Comparison of ENCODE assay signal across 25 mouse cellular contexts in genomic region chr1:175254724-175255123, GRCm38 (mm10).
DNase-seq lines count a peak whose midpoint lies in the region; ATAC-seq and TF ChIP-seq lines count a peak whose summit lies in the region.
"Had no signal": no experiment of that assay in that cellular context is flagged by ENCODE, and none has a peak within 500 bp of the region (broad histone marks: within the 10 kb centered on the region; RNA-seq: fewer than 3 reads in every experiment).

No protein-coding gene starts in this region.

- H3K9me3 ChIP-seq in embryonic facial prominence, embryonic 14.5 days (ENCODE audit: control insufficient read depth, low read length), result no peaks in the 10 kb centered on the region
- no peaks in the 10 kb centered on the region for H3K9me3 ChIP-seq in embryonic facial prominence, embryonic 10.5 days
- H3K9me3 ChIP-seq in heart, embryonic 14.5 days (ENCODE audit: control insufficient read depth, low read length), result no peaks in the 10 kb centered on the region
- no peaks in the 10 kb centered on the region for H3K9me3 ChIP-seq in heart, embryonic 12.5 days (replicated peaks)
- H3K9me3 ChIP-seq in lung, embryonic 14.5 days (ENCODE audit: low read depth, low read length), result no peaks in the 10 kb centered on the region
- H3K9me3 ChIP-seq: embryonic facial prominence, embryonic 15.5 days; liver, embryonic 13.5 days had no signal

- peak; percentile 24 for DNase-seq in embryonic facial prominence, embryonic 14.5 days (ENCODE audit: low spot score)
- DNase-seq in embryonic facial prominence, embryonic 10.5 days (ENCODE audit: low spot score), result no peak
- DNase-seq in lung, embryonic 14.5 days, result peak; percentile 51
- DNase-seq in lung, postnatal 14 days, result no peak
- DNase-seq in brain, adult 2 months (ENCODE audit: low read depth, low spot score), result peak; percentile 54
- no peak for DNase-seq in kidney, adult 11 months
- DNase-seq: adrenal gland, adult 8-10 months; cerebellum, adult 2 months; cerebellum, postnatal 25 days; embryo, embryonic 11 days; gastrocnemius, postnatal 25 days; heart, adult 18-20 months; heart, postnatal 4 days; kidney, adult 8-10 months; kidney, postnatal 25 days; liver, embryonic 13.5 days; lung, adult 2 months; lung, postnatal 36 days; right cerebral cortex, postnatal 14 days had no signal

- H3K4me3 ChIP-seq in embryonic facial prominence, embryonic 14.5 days (ENCODE audit: low read depth, low read length), result no peak overlapping the region
- no peak overlapping the region for H3K4me3 ChIP-seq in embryonic facial prominence, embryonic 10.5 days
- H3K4me3 ChIP-seq in heart, embryonic 14.5 days (ENCODE audit: control insufficient read depth in 1 of 2, insufficient read depth in 1 of 2, low read depth in 1 of 2, low read length in 2 of 2), result no peak overlapping the region
- no peak overlapping the region for H3K4me3 ChIP-seq in heart, embryonic 12.5 days
- no peak overlapping the region for H3K4me3 ChIP-seq in lung, embryonic 14.5 days (ENCODE audit: low read depth, low read length)
- H3K4me3 ChIP-seq: embryonic facial prominence, embryonic 15.5 days; liver, embryonic 13.5 days; megakaryocyte, embryonic 14.5 days had no signal

- no peaks in the 10 kb centered on the region for H3K27me3 ChIP-seq in embryonic facial prominence, embryonic 14.5 days (replicated peaks; ENCODE audit: control insufficient read depth, insufficient read depth, low read length)
- H3K27me3 ChIP-seq in embryonic facial prominence, embryonic 10.5 days (replicated peaks; ENCODE audit: low read depth, poor library complexity, severe bottlenecking), result no peaks in the 10 kb centered on the region
- H3K27me3 ChIP-seq in heart, embryonic 14.5 days (ENCODE audit: control insufficient read depth, insufficient read depth, low read length), result no peaks in the 10 kb centered on the region
- H3K27me3 ChIP-seq in heart, embryonic 12.5 days (replicated peaks), result no peaks in the 10 kb centered on the region
- no peaks in the 10 kb centered on the region for H3K27me3 ChIP-seq in lung, embryonic 14.5 days (ENCODE audit: insufficient read depth, low read length)
- H3K27me3 ChIP-seq: embryonic facial prominence, embryonic 15.5 days; liver, embryonic 13.5 days; megakaryocyte, embryonic 14.5 days had no signal

- H3K9ac ChIP-seq in embryonic facial prominence, embryonic 14.5 days (ENCODE audit: low read depth, low read length), result no peak overlapping the region
- H3K9ac ChIP-seq in heart, embryonic 14.5 days (ENCODE audit: low read length), result no peak overlapping the region
- H3K9ac ChIP-seq in heart, embryonic 12.5 days, result no peak overlapping the region
- H3K9ac ChIP-seq in lung, embryonic 14.5 days, result no peak overlapping the region
- H3K9ac ChIP-seq: embryonic facial prominence, embryonic 15.5 days; liver, embryonic 13.5 days had no signal

- 44% methylated on average over 3 of the region's 3 CpGs for WGBS in embryonic facial prominence, embryonic 14.5 days
- 81% methylated on average over 3 of the region's 3 CpGs for WGBS in embryonic facial prominence, embryonic 10.5 days
- WGBS in heart, embryonic 14.5 days, result 33% methylated on average over 3 of the region's 3 CpGs
- 29% methylated on average over 3 of the region's 3 CpGs for WGBS in heart, embryonic 12.5 days
- 29% methylated on average over 3 of the region's 3 CpGs for WGBS in lung, embryonic 14.5 days

- H3K36me3 ChIP-seq in embryonic facial prominence, embryonic 14.5 days (ENCODE audit: control insufficient read depth, insufficient read depth, low read length), result no peaks in the 10 kb centered on the region
- no peaks in the 10 kb centered on the region for H3K36me3 ChIP-seq in embryonic facial prominence, embryonic 10.5 days (replicated peaks)
- H3K36me3 ChIP-seq in heart, embryonic 14.5 days (ENCODE audit: control insufficient read depth, insufficient read depth, low read length), result no peaks in the 10 kb centered on the region
- no peaks in the 10 kb centered on the region for H3K36me3 ChIP-seq in heart, embryonic 12.5 days
- no peaks in the 10 kb centered on the region for H3K36me3 ChIP-seq in lung, embryonic 14.5 days (ENCODE audit: insufficient read depth)
- H3K36me3 ChIP-seq: embryonic facial prominence, embryonic 15.5 days; liver, embryonic 13.5 days had no signal

- TF ChIP-seq CTCF in lung, embryonic 14.5 days (IDR thresholded peaks at IDR 0.05; ENCODE audit: low read depth), result no peak

- no peak overlapping the region for H3K4me2 ChIP-seq in embryonic facial prominence, embryonic 14.5 days (ENCODE audit: low read depth, low read length)
- peak overlapping the region; percentile 8; the same call in 1 of the 2 replicates for H3K4me2 ChIP-seq in heart, embryonic 14.5 days (ENCODE audit: low read length)
- H3K4me2 ChIP-seq in heart, embryonic 12.5 days, result no peak overlapping the region
- H3K4me2 ChIP-seq in lung, embryonic 14.5 days, result no peak overlapping the region
- H3K4me2 ChIP-seq: embryonic facial prominence, embryonic 15.5 days; liver, embryonic 13.5 days had no signal

- no peak for ATAC-seq in embryonic facial prominence, embryonic 14.5 days (ENCODE audit: low read depth)
- ATAC-seq in heart, embryonic 14.5 days (ENCODE audit: insufficient number of reproducible peaks, insufficient read depth, low FRiP score, low read depth), result no peak
- no peak for ATAC-seq in heart, embryonic 12.5 days (ENCODE audit: insufficient number of reproducible peaks, low FRiP score)
- peak; percentile 63; the same call in 1 of the 2 replicates for ATAC-seq in lung, embryonic 14.5 days (ENCODE audit: insufficient read depth)
- ATAC-seq: activated CD4-positive, CD25-positive, alpha-beta regulatory T cell, adult 4 months; inflammation-experienced regulatory T-cells, adult 6 months had no signal

- no peak overlapping the region for H3K27ac ChIP-seq in embryonic facial prominence, embryonic 14.5 days (replicated peaks; ENCODE audit: low read depth, low read length)
- H3K27ac ChIP-seq in embryonic facial prominence, embryonic 10.5 days (replicated peaks), result no peak overlapping the region
- H3K27ac ChIP-seq in heart, embryonic 14.5 days (replicated peaks in 1 of 2; ENCODE audit: control insufficient read depth in 1 of 2, insufficient read depth in 1 of 2, low read depth in 2 of 2, low read length in 2 of 2), result 0 out of 4 replicates have a peak overlapping the region, but pooled peaks of 1 of the 2 experiments have one; percentile 19
- H3K27ac ChIP-seq in heart, embryonic 12.5 days (ENCODE audit: poor library complexity, severe bottlenecking), result no peak overlapping the region
- no peak overlapping the region for H3K27ac ChIP-seq in lung, embryonic 14.5 days (ENCODE audit: low read depth)
- H3K27ac ChIP-seq: embryonic facial prominence, embryonic 15.5 days; liver, embryonic 13.5 days had no signal

- 0 out of 2 replicates have a peak, but pooled peaks cover 3% of the 10 kb centered on the region for H3K4me1 ChIP-seq in embryonic facial prominence, embryonic 14.5 days (ENCODE audit: control insufficient read depth, insufficient read depth, low read length)
- no peaks in the 10 kb centered on the region for H3K4me1 ChIP-seq in embryonic facial prominence, embryonic 10.5 days
- peaks cover 0 to 5% of the 10 kb centered on the region in 2 experiments; a peak in 1 of 4 replicates for H3K4me1 ChIP-seq in heart, embryonic 14.5 days (ENCODE audit: control insufficient read depth in 2 of 2, insufficient read depth in 2 of 2, low read length in 2 of 2)
- peaks cover 2% of the 10 kb centered on the region; the same call in 1 of the 2 replicates for H3K4me1 ChIP-seq in heart, embryonic 12.5 days (replicated peaks)
- no peaks in the 10 kb centered on the region for H3K4me1 ChIP-seq in lung, embryonic 14.5 days (ENCODE audit: insufficient read depth)
- H3K4me1 ChIP-seq: embryonic facial prominence, embryonic 15.5 days; liver, embryonic 13.5 days; megakaryocyte, embryonic 14.5 days had no signal

Comparison
In these comparisons a context has a peak if more than half of its experiments do, and no peak if none do; other contexts are left out.
1. DNase-seq: peak in embryonic facial prominence, embryonic 14.5 days (single experiment), lung, embryonic 14.5 days (single experiment) and brain, adult 2 months (single experiment); none in embryonic facial prominence, embryonic 10.5 days (single experiment), lung, postnatal 14 days (single experiment) and kidney, adult 11 months (single experiment).